Mouse (Mus musculus) cortical plate, adult 2 months (tissue): ENCODE data around the gene Btbd2.

Experiments used
- CTCF ChIP-seq: fragments of 200-500 bp; IDR thresholded peaks from 2 replicates; pipeline ENCODE4 v1.5.1; 2011; ENCODE audit warnings: mild to moderate bottlenecking, control low read depth, low read length; ENCODE audit not compliant: insufficient read depth; ENCODE audit errors: extremely low read depth
- POLR2A ChIP-seq: fragments of 200-500 bp; IDR thresholded peaks from 2 replicates; pipeline ENCODE4 v1.6.1; 2011; ENCODE audit warnings: mild to moderate bottlenecking, low read length, control low read depth; ENCODE audit not compliant: insufficient read depth; ENCODE audit errors: extremely low read depth

DNA sequence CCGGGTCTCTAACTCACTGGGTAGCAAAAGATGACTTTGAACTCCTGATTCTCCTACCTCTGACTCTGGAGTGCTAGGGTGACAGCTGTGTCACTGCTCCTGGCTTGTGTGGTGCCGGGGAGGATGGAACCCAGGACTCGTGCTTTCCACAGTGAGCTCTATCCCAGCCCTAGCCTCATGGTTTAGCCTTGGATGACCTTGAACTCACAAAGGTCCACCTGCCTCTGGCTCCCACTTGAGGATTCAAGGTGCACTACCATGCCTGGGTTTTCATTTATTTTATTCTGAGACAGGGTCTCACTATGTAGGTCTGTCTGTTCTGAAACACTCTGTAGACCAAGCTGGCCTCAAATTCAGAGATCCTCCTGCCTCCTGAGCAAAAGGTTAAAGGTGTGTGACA, 43.0 kb downstream of the Btbd2 start:
- TF ChIP-seq POLR2A: no peak
- TF ChIP-seq CTCF: no peak
